Mouse (Mus musculus) embryo, embryonic 11 days (tissue): ENCODE measurements around the gene 3110040N11Rik.
"Not testable (repeated sequence)": the region's sequence is repeated elsewhere in the genome, so short reads cannot be mapped to it uniquely, and the experiment has no call there.

Experiments
- DNase-seq: peaks from one replicate; pipeline ENCODE4 v3.0.0-alpha.2; 2015

Gene 3110040N11Rik

GRCm38 (mm10) chr7:81789095-81789757 lies at the start of gene 3110040N11Rik:
3110040N11Rik (minus strand) TSS chr7:81789478.
- peak; percentile 94 for DNase-seq

- not testable (repeated sequence) for DNase-seq
Measured at GRCm38 (mm10) chr7:81837771-81838170, 48.5 kb upstream of the 3110040N11Rik start.

DNA sequence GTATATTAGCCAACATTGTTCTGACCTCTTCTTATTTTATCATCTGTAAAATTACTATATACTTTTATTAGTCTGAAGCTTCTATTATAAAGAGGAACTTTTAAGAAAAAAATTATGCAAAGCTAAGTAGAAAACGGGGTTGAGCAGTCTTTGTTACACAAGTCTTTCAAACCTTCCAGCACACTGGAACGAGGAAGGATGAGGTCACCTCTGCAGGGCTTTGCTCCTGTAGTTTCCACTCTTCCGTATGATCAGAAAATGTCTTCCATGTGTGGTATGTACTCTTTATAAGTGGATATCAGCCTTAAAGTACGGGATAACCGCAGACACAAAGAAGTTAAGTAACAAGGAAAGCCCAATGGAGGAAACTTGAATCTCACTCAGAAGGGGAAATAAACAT lies 46.2 kb upstream of the 3110040N11Rik start:
- DNase-seq = no peak

- no peak for DNase-seq
Measured at GRCm38 (mm10) chr7:81834847-81835246, 45.6 kb upstream of the 3110040N11Rik start.

- peak; percentile 96 for DNase-seq
Measured at GRCm38 (mm10) chr7:81829379-81829894, 40.2 kb upstream of the 3110040N11Rik start, which contains the start of gene Btbd1. Btbd1 (minus strand) TSS chr7:81829431.

- peak; percentile 50 for DNase-seq
Measured at GRCm38 (mm10) chr7:81828681-81829378, 39.6 kb upstream of the 3110040N11Rik start.

DNA sequence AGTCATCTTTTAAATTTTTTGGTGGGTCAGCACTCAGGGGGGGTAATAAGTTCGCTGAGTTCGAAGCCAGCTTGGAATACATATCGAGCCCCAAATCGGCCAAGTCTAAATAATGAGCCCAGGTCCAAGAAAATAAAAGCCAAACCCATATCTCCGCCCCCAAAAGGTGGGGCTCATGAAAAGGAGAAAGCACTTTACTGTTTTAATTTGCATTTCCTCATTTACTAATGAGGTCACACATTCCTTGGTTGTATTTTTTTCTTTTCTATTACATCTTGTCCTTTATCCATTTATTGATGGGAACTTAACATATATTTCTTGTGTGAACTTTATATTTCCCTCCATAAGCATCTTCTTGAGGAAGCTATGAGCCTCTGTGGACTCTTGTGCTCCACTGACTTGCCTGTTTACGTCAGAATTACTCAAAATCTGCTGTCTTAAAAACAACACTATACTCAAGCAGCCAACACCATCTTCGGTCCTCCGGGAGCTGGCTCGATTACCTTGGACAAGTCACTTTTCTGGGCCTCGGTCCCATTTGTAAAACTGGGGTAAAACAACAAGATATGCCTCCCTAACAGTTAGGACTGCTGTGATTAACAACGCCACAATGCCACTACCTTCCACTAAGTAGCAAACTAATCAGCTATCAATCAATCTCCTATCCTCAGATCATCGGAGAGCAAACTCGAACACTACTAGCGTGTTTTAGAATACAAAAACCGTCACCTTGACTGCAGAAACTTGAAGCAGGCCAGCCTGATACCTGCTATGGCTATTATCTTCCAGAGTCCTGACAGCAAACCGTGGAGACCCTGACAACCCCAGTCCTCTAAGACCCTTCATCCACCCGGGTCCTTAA lies 38.8 kb upstream of the 3110040N11Rik start:
- peak; percentile 11 for DNase-seq

DNA sequence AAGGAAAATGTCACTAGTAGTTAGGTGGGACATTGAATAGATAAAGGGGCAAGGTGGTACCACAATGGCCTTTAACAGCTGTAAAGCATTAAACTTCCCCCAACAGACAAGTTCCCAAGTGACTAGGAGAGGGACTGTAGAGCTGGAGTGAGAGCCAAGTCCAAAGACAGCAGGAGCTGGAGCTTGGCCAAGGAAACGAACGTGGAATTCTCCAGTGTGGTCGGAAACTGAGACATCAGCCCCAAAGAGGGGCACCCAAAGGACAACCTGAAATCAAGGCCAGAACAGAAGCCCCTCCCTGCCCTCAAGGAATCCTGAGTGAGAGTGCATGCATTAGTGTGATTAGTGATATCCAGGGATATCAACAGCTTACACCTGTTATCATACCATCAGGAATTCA lies 36.1 kb upstream of the 3110040N11Rik start:
- no peak for DNase-seq

GRCm38 (mm10) chr7:81824906-81825305 lies 35.6 kb upstream of the 3110040N11Rik start:
- DNase-seq = no peak

GRCm38 (mm10) chr7:81806067-81806466 lies 16.8 kb upstream of the 3110040N11Rik start:
- DNase-seq = peak; percentile 6

DNA sequence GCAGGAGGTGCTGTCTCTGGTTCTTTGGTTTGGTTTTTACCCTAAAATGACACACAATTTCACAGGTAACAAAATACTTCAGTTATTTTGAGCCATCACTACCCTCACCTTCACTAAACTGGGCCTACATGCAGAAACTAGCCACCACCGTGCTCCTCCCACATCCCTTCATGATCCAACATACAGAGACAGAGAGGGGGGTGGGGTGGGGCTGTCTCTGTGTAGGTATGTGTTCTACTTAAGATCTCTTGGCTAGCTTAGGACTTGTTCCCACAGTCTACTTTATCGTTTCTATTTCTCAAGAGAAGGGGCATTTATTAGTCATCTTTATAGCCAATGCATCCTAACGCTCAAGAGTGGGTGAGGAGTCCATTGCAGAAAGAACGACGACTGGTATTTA lies 742 bp downstream of the 3110040N11Rik start:
- DNase-seq = peak; percentile 29

DNA sequence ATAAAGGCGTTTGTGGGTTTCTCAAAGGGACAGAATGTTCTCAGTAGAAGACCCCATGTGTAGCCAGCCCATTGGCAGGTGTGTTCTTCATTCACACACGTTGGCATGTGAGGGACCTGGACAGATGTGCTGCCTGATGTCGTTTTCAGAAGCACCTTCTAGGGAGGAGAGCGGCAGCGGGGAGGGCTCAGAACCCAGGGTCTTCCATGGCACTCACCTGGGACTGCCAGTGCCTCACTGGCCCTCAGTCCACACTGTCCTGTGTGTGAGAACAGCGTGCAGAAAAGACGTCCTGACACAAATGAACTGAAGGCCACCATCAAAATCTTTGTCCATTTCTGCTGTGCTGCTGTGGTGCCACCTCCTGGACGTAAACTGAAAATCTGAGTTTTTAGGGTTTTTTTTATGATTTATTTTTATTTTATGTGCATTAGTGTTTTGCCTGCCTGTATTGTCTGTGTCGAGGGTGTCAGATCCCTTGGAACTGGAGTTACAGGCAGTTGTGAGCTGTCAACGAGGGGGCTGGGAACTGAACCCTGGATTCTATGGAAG lies 11.5 kb downstream of the 3110040N11Rik start:
- peak; percentile 12 for DNase-seq

DNA sequence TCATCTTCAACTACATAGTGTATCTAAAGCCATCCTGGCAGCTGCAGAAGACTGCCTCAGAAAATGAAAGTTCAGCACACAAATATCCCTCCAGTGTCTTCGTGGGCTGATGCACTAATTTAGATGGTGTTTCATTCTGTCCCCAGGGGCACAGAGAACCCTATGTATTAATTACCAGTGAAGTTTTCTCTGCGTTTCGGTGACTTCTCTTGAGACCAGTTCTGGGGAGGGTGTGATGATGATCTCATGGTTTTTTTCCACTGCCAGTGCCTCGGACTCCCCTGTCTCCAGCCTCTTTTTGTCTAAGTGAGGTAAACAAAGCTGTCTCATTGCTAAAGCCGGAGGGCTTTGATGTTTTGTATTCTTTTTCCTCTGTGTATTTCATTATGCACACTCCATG lies 14.0 kb downstream of the 3110040N11Rik start:
- no peak for DNase-seq

- no peak for DNase-seq
Measured at GRCm38 (mm10) chr7:81772786-81773539, 16.3 kb downstream of the 3110040N11Rik start.

- DNase-seq = peak; percentile 41
Measured at GRCm38 (mm10) chr7:81763110-81763845, 26.0 kb downstream of the 3110040N11Rik start.

- peak; percentile 98 for DNase-seq
Measured at GRCm38 (mm10) chr7:81762180-81763109, 26.8 kb downstream of the 3110040N11Rik start, which contains the start of gene Ramac. Ramac (plus strand) TSS chr7:81762925.

DNA sequence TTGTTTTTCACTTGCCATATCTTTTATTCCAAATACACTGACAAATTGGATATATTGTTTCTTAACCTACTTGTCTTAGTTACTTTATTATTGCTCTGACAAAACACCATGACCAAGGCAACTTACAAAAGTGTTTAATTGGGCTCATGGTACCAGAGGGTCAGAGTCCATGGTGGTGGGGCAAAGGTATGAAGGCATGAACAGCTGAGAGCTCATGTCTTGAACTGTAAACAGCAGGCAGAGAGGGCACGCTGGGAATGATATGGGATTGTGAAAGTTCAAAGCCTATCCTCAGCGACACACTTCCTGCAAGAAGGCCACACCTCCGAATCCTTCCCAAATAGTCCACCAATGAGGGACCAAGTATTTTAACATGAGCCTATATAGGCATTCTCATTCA lies 41.3 kb downstream of the 3110040N11Rik start:
- DNase-seq = no peak

DNA sequence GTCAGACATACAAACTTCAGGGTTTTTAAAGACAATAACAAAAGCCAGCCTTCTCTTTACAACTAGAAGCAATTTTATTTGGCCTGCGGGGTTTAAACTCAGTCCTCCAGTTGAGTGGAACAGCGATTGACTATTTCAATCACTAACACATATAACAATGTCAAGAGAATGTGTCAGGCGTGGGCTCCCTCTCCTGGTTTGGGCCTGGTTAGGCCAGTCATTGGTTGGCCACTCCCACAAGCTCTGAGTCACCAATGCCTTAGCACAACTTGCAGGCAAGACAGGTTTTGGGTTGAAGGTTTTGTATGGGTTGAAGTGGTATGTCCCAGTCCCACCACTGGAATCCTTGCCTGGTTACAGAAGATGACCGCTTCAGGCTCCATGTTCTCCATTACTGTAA lies 45.1 kb downstream of the 3110040N11Rik start:
- DNase-seq = peak; percentile 42

- DNase-seq = no peak
Measured at GRCm38 (mm10) chr7:81740010-81740409, 49.3 kb downstream of the 3110040N11Rik start.
